9 mouse cellular contexts compared by ENCODE assay signal in the genomic region with DNA sequence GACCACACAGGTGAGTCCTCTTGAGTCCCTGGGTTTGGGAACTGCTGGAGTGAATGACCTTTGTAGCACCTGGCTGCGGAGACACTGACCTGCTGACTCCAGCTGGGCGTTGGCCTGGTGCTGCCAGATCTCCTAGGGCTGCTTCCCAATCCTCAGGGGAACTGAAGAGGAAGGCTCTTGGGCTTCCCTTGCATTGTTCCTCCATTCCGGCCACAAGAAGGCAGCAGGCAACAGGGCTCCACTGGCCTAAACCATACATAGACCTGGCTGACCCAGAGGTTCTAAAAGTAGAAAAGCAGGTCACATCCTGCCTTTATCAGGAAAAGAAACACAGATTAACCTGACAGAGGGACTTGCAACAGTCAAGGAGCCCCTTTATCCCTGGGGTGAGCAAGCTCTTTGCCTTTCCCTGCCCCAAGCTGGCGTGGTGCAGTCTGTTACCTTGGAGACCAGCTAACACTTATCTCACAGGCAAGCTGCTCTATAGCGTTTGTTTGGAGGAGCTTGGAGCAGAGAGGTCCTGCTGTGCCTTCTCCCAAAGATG. TPM values are rescaled to one million over a fixed set of nuclear protein-coding genes. Genes with fewer than 3 reads are reported as not detected.
DNase-seq lines count a peak whose midpoint lies in the region; ATAC-seq and TF ChIP-seq lines count a peak whose summit lies in the region.
"Had no signal": no experiment of that assay in that cellular context is flagged by ENCODE, and none has a peak within 500 bp of the region (broad histone marks: within the 10 kb centered on the region; RNA-seq: fewer than 3 reads in every experiment).

No protein-coding gene starts in this region.

- ATAC-seq in kidney, embryonic 15.5 days (replicated peaks; ENCODE audit: low FRiP score), result no peak
- 0 out of 2 replicates have a peak, but pooled peaks have one; percentile 56 for ATAC-seq in stomach, postnatal 0 days (ENCODE audit: low FRiP score, low TSS enrichment)

- no peaks in the 10 kb centered on the region for H3K9me3 ChIP-seq in kidney, embryonic 15.5 days (replicated peaks)
- H3K9me3 ChIP-seq in stomach, postnatal 0 days (ENCODE audit: control insufficient read depth, low read length), result no peaks in the 10 kb centered on the region

- H3K36me3 ChIP-seq in kidney, adult 2 months (ENCODE audit: control insufficient read depth, insufficient read depth, low read length), result no peaks in the 10 kb centered on the region
- 0 out of 2 replicates have a peak, but pooled peaks cover 3% of the 10 kb centered on the region for H3K36me3 ChIP-seq in kidney, embryonic 15.5 days
- H3K36me3 ChIP-seq in stomach, postnatal 0 days (ENCODE audit: control insufficient read depth, insufficient read depth, low read length), result no peaks in the 10 kb centered on the region

- no peak overlapping the region for H3K9ac ChIP-seq in kidney, embryonic 15.5 days
- no peak overlapping the region for H3K9ac ChIP-seq in stomach, postnatal 0 days (ENCODE audit: low read length)

- no peaks in the 10 kb centered on the region for H3K27me3 ChIP-seq in kidney, adult 2 months (replicated peaks; ENCODE audit: control insufficient read depth, insufficient read depth, low read length)
- no peaks in the 10 kb centered on the region for H3K27me3 ChIP-seq in kidney, embryonic 15.5 days
- no peaks in the 10 kb centered on the region for H3K27me3 ChIP-seq in stomach, postnatal 0 days (ENCODE audit: control insufficient read depth, insufficient read depth, low read length)

- TF ChIP-seq POLR2A in kidney, adult 2 months (IDR thresholded peaks at IDR 0.05; ENCODE audit: low read depth, low read length), result no peak

- H3K4me1 ChIP-seq in kidney, adult 2 months (ENCODE audit: control insufficient read depth, insufficient read depth, low read length), result no peaks in the 10 kb centered on the region
- H3K4me1 ChIP-seq in kidney, embryonic 15.5 days, result peaks cover 10% of the 10 kb centered on the region
- H3K4me1 ChIP-seq in stomach, postnatal 0 days (replicated peaks; ENCODE audit: control insufficient read depth, insufficient read depth), result no peaks in the 10 kb centered on the region

- 0 out of 2 replicates have a peak, but pooled peaks have one; percentile 25 for TF ChIP-seq CTCF in kidney, adult 2 months (conservative IDR thresholded peaks at IDR 0.05; ENCODE audit: insufficient read depth, insufficient read length, low read depth, low read length)
- peak; percentile 36 for TF ChIP-seq CTCF in stomach, postnatal 0 days (IDR thresholded peaks at IDR 0.05; ENCODE audit: low read depth)

- WGBS in kidney, adult 2 months, result 31% methylated on average over 5 of the region's 5 CpGs
- WGBS in kidney, embryonic 15.5 days, result 18% methylated on average over 5 of the region's 5 CpGs
- 15% methylated on average over 5 of the region's 5 CpGs for WGBS in stomach, postnatal 0 days

- peak; percentile 68 for DNase-seq in kidney, adult 2 months
- peak; percentile 33 for DNase-seq in embryo, embryonic 10 days (ENCODE audit: low spot score)
- DNase-seq in heart, postnatal 10 days, result peak; percentile 60 to 63
- DNase-seq in left cerebral cortex, adult 9 months (ENCODE audit: low spot score in 2 of 2), result peak; percentile 28 to 66
- DNase-seq in stomach, postnatal 0 days (ENCODE audit: low spot score), result no peak
- DNase-seq in c-Kit-positive CD71-positive TER-119-positive erythroid progenitor cells, embryonic 14.5 days (ENCODE audit: low spot score), result no peak
- no peak for DNase-seq in cerebellum, adult 8-10 months

- H3K27ac ChIP-seq in kidney, adult 2 months (ENCODE audit: insufficient read depth, low read depth, low read length), result 0 out of 2 replicates have a peak overlapping the region, but pooled peaks have one; percentile 8
- H3K27ac ChIP-seq in kidney, embryonic 15.5 days, result no peak overlapping the region
- no peak overlapping the region for H3K27ac ChIP-seq in stomach, postnatal 0 days (replicated peaks)

- intact Hi-C loops in heart, postnatal 10 days (cut with DNase I), result loop anchor here (10.0 kb wide), 1 partner anchor 175 kb away; a partner anchor contains a TSS

- no peak overlapping the region for H3K4me3 ChIP-seq in kidney, adult 2 months (ENCODE audit: insufficient read depth, low read depth, low read length)
- H3K4me3 ChIP-seq in kidney, embryonic 15.5 days (replicated peaks), result no peak overlapping the region
- no peak overlapping the region for H3K4me3 ChIP-seq in stomach, postnatal 0 days (ENCODE audit: low read depth, low read length)

- TF ChIP-seq EP300 in stomach, postnatal 0 days (optimal IDR thresholded peaks at IDR 0.05), result no peak

- no peak overlapping the region for H3K4me2 ChIP-seq in kidney, embryonic 15.5 days
- H3K4me2 ChIP-seq in stomach, postnatal 0 days (replicated peaks; ENCODE audit: low read depth), result no peak overlapping the region

RNA-seq across cellular contexts. Expression of a gene that starts 0.5 kb away (rescaled TPM):
- polyA plus RNA-seq in kidney, adult 2 months (2012; rRNA removed), result 0.53 and 0.77 TPM in 2 replicates
- 0.10 and 0.17 TPM in 2 replicates for polyA plus RNA-seq in kidney, embryonic 15.5 days (2015; fragmentation: Nextera tagmentation; extraction: Ambion mirVana)
- total RNA-seq in heart, postnatal 10 days (2021), result 1 to 10 TPM; 2.4 to 3.7 TPM
- polyA plus RNA-seq in stomach, postnatal 0 days (2015; fragmentation: Nextera tagmentation; extraction: Ambion mirVana), result 0.21 and 0.29 TPM in 2 replicates
- total RNA-seq: MEL had no signal

Comparison
In these comparisons a context has a peak if more than half of its experiments do, and no peak if none do; other contexts are left out.
1. DNase-seq: peak in kidney, adult 2 months (single experiment), embryo, embryonic 10 days (single experiment), heart, postnatal 10 days (2 of 2) and left cerebral cortex, adult 9 months (2 of 2); none in stomach, postnatal 0 days (single experiment), c-Kit-positive CD71-positive TER-119-positive erythroid progenitor cells, embryonic 14.5 days (single experiment) and cerebellum, adult 8-10 months (single experiment).